In the genomic region with DNA sequence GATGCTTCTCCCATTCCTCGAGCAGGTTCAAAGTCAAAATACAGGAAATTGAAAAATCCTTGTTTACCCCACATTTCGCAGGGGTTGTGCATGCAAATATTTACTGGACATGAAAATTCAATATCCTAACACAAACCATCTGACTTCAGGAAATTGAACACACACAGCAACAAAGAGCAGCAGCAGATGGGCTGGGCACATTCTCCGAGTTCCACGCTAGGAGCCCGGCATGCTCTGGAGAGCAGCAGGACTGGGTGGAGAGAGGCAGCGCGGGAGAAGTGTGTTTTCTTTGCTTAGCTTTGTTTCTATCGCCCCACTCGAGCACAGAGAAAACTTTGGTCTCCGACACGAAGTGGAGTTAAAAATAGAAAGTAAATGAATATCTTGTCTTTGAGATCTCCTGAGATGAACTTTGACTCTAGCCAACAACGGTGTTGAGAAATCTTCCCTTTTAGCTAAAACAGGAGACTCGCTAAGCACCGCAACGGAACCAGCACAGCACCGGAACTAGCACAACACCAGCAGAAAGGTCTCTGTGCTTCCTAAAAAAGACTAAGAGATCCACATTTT, we compare ENCODE assay signal across 11 mouse cellular contexts.
DNase-seq lines count a peak whose midpoint lies in the region; ATAC-seq and TF ChIP-seq lines count a peak whose summit lies in the region.
"Had no signal": no experiment of that assay in that cellular context is flagged by ENCODE, and none has a peak within 500 bp of the region (broad histone marks: within the 10 kb centered on the region; RNA-seq: fewer than 3 reads in every experiment).

No protein-coding gene starts in this region.

- WGBS in kidney, embryonic 16.5 days: 70% methylated on average over 16 of the region's 16 CpGs
- WGBS in embryonic facial prominence, embryonic 10.5 days: 77% methylated on average over 16 of the region's 16 CpGs
- 81% methylated on average over 16 of the region's 16 CpGs for WGBS in midbrain, postnatal 0 days

- H3K4me2 ChIP-seq in kidney, embryonic 16.5 days (replicated peaks; ENCODE audit: low read depth, low read length): no peak overlapping the region
- H3K4me2 ChIP-seq in midbrain, postnatal 0 days (ENCODE audit: low read depth, low read length, poor library complexity, severe bottlenecking): no peak overlapping the region

- H3K27me3 ChIP-seq in kidney, embryonic 16.5 days (ENCODE audit: insufficient read depth, low read length): no peaks in the 10 kb centered on the region
- no peaks in the 10 kb centered on the region for H3K27me3 ChIP-seq in embryonic facial prominence, embryonic 10.5 days (replicated peaks; ENCODE audit: low read depth, poor library complexity, severe bottlenecking)
- H3K27me3 ChIP-seq in midbrain, postnatal 0 days (ENCODE audit: insufficient read depth, low read length): no peaks in the 10 kb centered on the region

- ATAC-seq in kidney, embryonic 16.5 days (ENCODE audit: low FRiP score, low TSS enrichment): no peak
- ATAC-seq in midbrain, postnatal 0 days (ENCODE audit: low FRiP score): no peak
- ATAC-seq: forebrain, embryonic 14.5 days; hindbrain, postnatal 0 days had no signal

- H3K9ac ChIP-seq in kidney, embryonic 16.5 days (replicated peaks; ENCODE audit: low read length): no peak overlapping the region
- no peak overlapping the region for H3K9ac ChIP-seq in midbrain, postnatal 0 days (replicated peaks; ENCODE audit: low read length, poor library complexity, severe bottlenecking)

- no peak for TF ChIP-seq CTCF in midbrain, postnatal 0 days (IDR thresholded peaks at IDR 0.05)

- peak; percentile 7 for DNase-seq in kidney, adult 11 months
- DNase-seq in embryonic facial prominence, embryonic 10.5 days (ENCODE audit: low spot score): peak; percentile 21
- peak; percentile 15 for DNase-seq in kidney, postnatal 14 days
- peak; percentile 25 for DNase-seq in lung, postnatal 10 days
- no peak for DNase-seq in layer of hippocampus, adult 11-12 months (ENCODE audit: low spot score)
- no peak for DNase-seq in adrenal gland, postnatal 36 days
- no peak for DNase-seq in midbrain, postnatal 0 days (ENCODE audit: low spot score)

- H3K4me1 ChIP-seq in kidney, embryonic 16.5 days (ENCODE audit: insufficient read depth, low read length): no peaks in the 10 kb centered on the region
- no peaks in the 10 kb centered on the region for H3K4me1 ChIP-seq in embryonic facial prominence, embryonic 10.5 days
- no peaks in the 10 kb centered on the region for H3K4me1 ChIP-seq in midbrain, postnatal 0 days (ENCODE audit: insufficient read depth, low read length)

- H3K27ac ChIP-seq in kidney, embryonic 16.5 days (ENCODE audit: low read length): no peak overlapping the region
- peak overlapping the region; percentile 24; the same call in 1 of the 2 replicates for H3K27ac ChIP-seq in embryonic facial prominence, embryonic 10.5 days (replicated peaks)
- H3K27ac ChIP-seq in midbrain, postnatal 0 days (ENCODE audit: low read depth, low read length): no peak overlapping the region
- H3K27ac ChIP-seq: hindbrain, postnatal 0 days; left cerebral cortex, adult 2 months had no signal

- no peaks in the 10 kb centered on the region for H3K9me3 ChIP-seq in kidney, embryonic 16.5 days (ENCODE audit: low read length)
- no peaks in the 10 kb centered on the region for H3K9me3 ChIP-seq in embryonic facial prominence, embryonic 10.5 days
- no peaks in the 10 kb centered on the region for H3K9me3 ChIP-seq in midbrain, postnatal 0 days (ENCODE audit: low read length)

- no peak overlapping the region for H3K4me3 ChIP-seq in kidney, embryonic 16.5 days (ENCODE audit: low read length)
- H3K4me3 ChIP-seq in embryonic facial prominence, embryonic 10.5 days: no peak overlapping the region
- no peak overlapping the region for H3K4me3 ChIP-seq in midbrain, postnatal 0 days (ENCODE audit: low read depth, low read length)
- H3K4me3 ChIP-seq: left cerebral cortex, adult 2 months had no signal

- H3K36me3 ChIP-seq in kidney, embryonic 16.5 days (ENCODE audit: insufficient read depth, low read length): no peaks in the 10 kb centered on the region
- no peaks in the 10 kb centered on the region for H3K36me3 ChIP-seq in embryonic facial prominence, embryonic 10.5 days (replicated peaks)
- H3K36me3 ChIP-seq in midbrain, postnatal 0 days (ENCODE audit: insufficient read depth, low read length): no peaks in the 10 kb centered on the region

Comparison
In these comparisons a context has a peak if more than half of its experiments do, and no peak if none do; other contexts are left out.
1. DNase-seq: peak in kidney, adult 11 months (single experiment), embryonic facial prominence, embryonic 10.5 days (single experiment), kidney, postnatal 14 days (single experiment) and lung, postnatal 10 days (single experiment); none in layer of hippocampus, adult 11-12 months (single experiment), adrenal gland, postnatal 36 days (0 of 2) and midbrain, postnatal 0 days (single experiment).